Mouse (Mus musculus) T-cell, adult 2 months (primary cell): ENCODE data around the gene Zfp626.
"Not testable (repeated sequence)": the region's sequence is repeated elsewhere in the genome, so short reads cannot be mapped to it uniquely, and the experiment has no call there.

ENCODE experiments used
- DNase-seq: peaks from one replicate; pipeline ENCODE4 v3.0.0; 2022; ENCODE audit warnings: low spot score

Zfp626 gene

DNA sequence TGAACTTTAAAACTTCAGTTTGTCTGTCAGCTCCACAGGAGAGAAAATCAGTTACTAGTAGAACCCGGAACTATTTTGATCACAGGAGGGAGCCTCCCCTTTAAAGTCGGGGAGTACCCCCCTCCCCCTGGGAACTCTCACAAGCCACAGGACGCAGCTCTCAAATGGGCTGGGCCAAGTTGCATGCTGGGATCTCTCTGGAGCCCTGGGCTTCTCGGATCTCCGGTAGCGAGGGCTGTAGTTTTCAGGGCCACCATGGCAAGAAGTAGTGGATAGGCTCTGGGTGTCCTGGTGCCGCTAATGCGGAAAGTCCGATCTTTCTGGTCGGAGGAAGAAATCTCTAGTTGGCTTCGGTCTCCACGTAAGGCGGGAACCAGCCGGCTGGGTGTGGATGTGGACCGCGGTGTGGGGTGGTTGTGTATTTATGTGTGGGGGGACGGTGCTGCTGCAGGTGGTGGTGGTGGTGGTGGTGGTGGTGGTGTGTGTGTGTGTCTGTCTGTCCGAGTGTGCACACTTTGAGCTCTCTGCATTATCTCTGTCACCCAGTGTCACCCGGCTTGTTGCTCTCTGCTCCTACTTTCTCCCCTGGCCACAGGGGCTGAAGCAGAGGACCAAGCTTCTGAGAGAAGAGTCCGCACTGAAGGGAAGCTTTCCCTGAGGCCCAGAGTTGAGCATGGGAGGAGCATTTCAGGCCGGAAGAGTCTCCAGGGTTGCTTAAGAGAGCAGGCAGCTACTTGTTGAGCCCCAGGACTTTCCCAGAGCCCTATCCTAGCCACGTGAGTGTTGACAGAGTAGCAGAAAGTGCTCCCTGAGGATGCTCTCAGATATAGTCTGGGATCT is 53.6 kb downstream of the Zfp626 start:
- peak; percentile 88 for DNase-seq

DNA sequence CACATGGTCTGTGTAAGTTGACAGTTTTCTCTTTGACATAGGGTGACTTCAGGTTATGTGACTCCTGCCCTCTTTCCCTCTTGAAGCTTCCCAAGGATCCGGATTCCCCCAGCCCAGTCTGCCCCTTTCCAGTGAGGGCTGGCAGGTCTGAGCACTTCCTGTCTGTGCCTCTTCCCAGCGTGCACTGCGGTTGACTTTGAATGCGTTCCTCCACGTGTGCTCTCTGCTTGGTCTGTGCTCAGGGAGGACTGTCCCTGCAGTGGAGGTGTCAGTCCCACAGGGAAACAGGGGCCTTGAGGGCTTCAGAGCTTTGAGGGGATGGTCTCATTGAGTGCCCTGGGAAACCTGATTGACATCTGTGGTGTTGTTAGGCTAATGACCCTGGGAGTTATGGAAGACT is 55.6 kb downstream of the Zfp626 start:
- not testable (repeated sequence) for DNase-seq
